Mouse (Mus musculus): ENCODE data around the gene Dytn.

The Dytn gene

GRCm38 (mm10) chr1:63576803-63577202, 109.9 kb downstream of the Dytn start:
- DNase-seq (ENCODE audit: low read depth) = no peak

- DNase-seq (ENCODE audit: low read depth) = no peak
Measured at GRCm38 (mm10) chr1:63573864-63574611, 112.7 kb downstream of the Dytn start.

GRCm38 (mm10) chr1:63573432-63573831, 113.3 kb downstream of the Dytn start:
- DNase-seq (ENCODE audit: low read depth) = no peak

Data from naive thymus-derived CD4-positive, alpha-beta T cell, adult 2 months (primary cell).